In the genomic region with DNA sequence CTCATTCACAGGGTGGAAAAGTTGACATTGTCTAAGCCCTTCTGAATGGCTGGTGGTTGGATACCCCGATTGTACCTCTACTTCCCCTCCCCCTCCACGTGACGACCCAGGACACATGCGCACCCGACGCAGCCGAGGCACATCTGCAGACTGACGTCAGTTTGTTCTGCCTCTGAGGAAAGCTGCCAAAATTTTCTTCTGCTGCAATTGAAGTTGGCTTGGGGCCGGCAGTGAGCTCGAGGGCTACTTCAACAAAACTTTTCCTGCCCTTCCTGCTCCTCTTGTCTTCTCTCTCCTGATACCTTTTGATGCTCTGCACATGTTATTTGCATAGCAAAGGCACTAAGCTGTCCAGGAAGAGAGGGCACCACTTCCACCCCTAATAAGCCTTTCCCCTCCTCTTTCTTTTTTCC, we compare ENCODE assay signal across 8 mouse cellular contexts. TPM values are rescaled to one million over a fixed set of nuclear protein-coding genes. Genes with fewer than 3 reads are reported as not detected.
A peak's percentile ranks its signal among the peaks of the same experiment; 100 is the strongest.
DNase-seq lines count a peak whose midpoint lies in the region; ATAC-seq and TF ChIP-seq lines count a peak whose summit lies in the region.

No protein-coding gene starts in this region.

- no peak for TF ChIP-seq CTCF in heart, postnatal 0 days (IDR thresholded peaks at IDR 0.05; ENCODE audit: low read depth)
- no peak for TF ChIP-seq CTCF in stomach, postnatal 0 days (IDR thresholded peaks at IDR 0.05; ENCODE audit: low read depth)

- H3K9me3 ChIP-seq in forebrain, embryonic 13.5 days (replicated peaks) = no peaks in the 10 kb centered on the region
- no peaks in the 10 kb centered on the region for H3K9me3 ChIP-seq in heart, postnatal 0 days (replicated peaks; ENCODE audit: control insufficient read depth, low read length)
- H3K9me3 ChIP-seq in liver, embryonic 15.5 days (replicated peaks) = no peaks in the 10 kb centered on the region
- H3K9me3 ChIP-seq in neural tube, embryonic 11.5 days (ENCODE audit: control insufficient read depth, low read length) = no peaks in the 10 kb centered on the region
- no peaks in the 10 kb centered on the region for H3K9me3 ChIP-seq in stomach, postnatal 0 days (ENCODE audit: control insufficient read depth, low read length)

- H3K36me3 ChIP-seq in forebrain, embryonic 13.5 days (ENCODE audit: poor library complexity, severe bottlenecking) = no peaks in the 10 kb centered on the region
- no peaks in the 10 kb centered on the region for H3K36me3 ChIP-seq in heart, postnatal 0 days (replicated peaks; ENCODE audit: control insufficient read depth, insufficient read depth, low read length)
- H3K36me3 ChIP-seq in liver, embryonic 15.5 days (replicated peaks) = no peaks in the 10 kb centered on the region
- no peaks in the 10 kb centered on the region for H3K36me3 ChIP-seq in neural tube, embryonic 11.5 days (ENCODE audit: control insufficient read depth, insufficient read depth, low read length)
- H3K36me3 ChIP-seq in stomach, postnatal 0 days (ENCODE audit: control insufficient read depth, insufficient read depth, low read length) = no peaks in the 10 kb centered on the region

- no peaks in the 10 kb centered on the region for H3K27me3 ChIP-seq in forebrain, embryonic 13.5 days
- no peaks in the 10 kb centered on the region for H3K27me3 ChIP-seq in heart, postnatal 0 days (ENCODE audit: control insufficient read depth, insufficient read depth, low read length)
- no peaks in the 10 kb centered on the region for H3K27me3 ChIP-seq in liver, embryonic 15.5 days
- H3K27me3 ChIP-seq in neural tube, embryonic 11.5 days (ENCODE audit: control insufficient read depth, insufficient read depth, low read length) = no peaks in the 10 kb centered on the region
- no peaks in the 10 kb centered on the region for H3K27me3 ChIP-seq in stomach, postnatal 0 days (ENCODE audit: control insufficient read depth, insufficient read depth, low read length)

- H3K4me2 ChIP-seq in forebrain, embryonic 13.5 days = peak overlapping the region; percentile 58
- peak overlapping the region; percentile 83 for H3K4me2 ChIP-seq in heart, postnatal 0 days (ENCODE audit: low read depth, low read length)
- H3K4me2 ChIP-seq in liver, embryonic 15.5 days = peak overlapping the region; percentile 89
- H3K4me2 ChIP-seq in neural tube, embryonic 11.5 days (ENCODE audit: low read depth) = peak overlapping the region; percentile 42
- peak overlapping the region; percentile 74 for H3K4me2 ChIP-seq in stomach, postnatal 0 days (replicated peaks; ENCODE audit: low read depth)

- H3K4me3 ChIP-seq in forebrain, embryonic 13.5 days = peak overlapping the region; percentile 45
- peak overlapping the region; percentile 60 for H3K4me3 ChIP-seq in heart, postnatal 0 days (ENCODE audit: low read depth, low read length)
- H3K4me3 ChIP-seq in liver, embryonic 15.5 days (replicated peaks) = peak overlapping the region; percentile 70
- peak overlapping the region; percentile 43 for H3K4me3 ChIP-seq in neural tube, embryonic 11.5 days (ENCODE audit: low read depth, low read length)
- peak overlapping the region; percentile 53 for H3K4me3 ChIP-seq in stomach, postnatal 0 days (ENCODE audit: low read depth, low read length)

- TF ChIP-seq EP300 in heart, postnatal 0 days (IDR thresholded peaks at IDR 0.05; ENCODE audit: low read depth) = peak; percentile 86; the same call in 1 of the 2 replicates
- no peak for TF ChIP-seq EP300 in stomach, postnatal 0 days (optimal IDR thresholded peaks at IDR 0.05)

- peak; percentile 97 for ATAC-seq in forebrain, embryonic 13.5 days
- ATAC-seq in heart, postnatal 0 days (ENCODE audit: insufficient read depth, low read depth) = peak; percentile 97
- peak; percentile 88 for ATAC-seq in liver, embryonic 15.5 days (ENCODE audit: insufficient read depth)
- ATAC-seq in neural tube, embryonic 11.5 days (ENCODE audit: insufficient read depth, low FRiP score, low TSS enrichment) = peak; percentile 94
- ATAC-seq in stomach, postnatal 0 days (ENCODE audit: low FRiP score, low TSS enrichment) = peak; percentile 96

- peak overlapping the region; percentile 58; the same call in 1 of the 2 replicates for H3K9ac ChIP-seq in forebrain, embryonic 13.5 days
- H3K9ac ChIP-seq in heart, postnatal 0 days (replicated peaks; ENCODE audit: low read depth, low read length) = peak overlapping the region; percentile 71
- H3K9ac ChIP-seq in liver, embryonic 15.5 days = peak overlapping the region; percentile 54
- no peak overlapping the region for H3K9ac ChIP-seq in neural tube, embryonic 11.5 days (ENCODE audit: low read length)
- no peak overlapping the region for H3K9ac ChIP-seq in stomach, postnatal 0 days (ENCODE audit: low read length)

- WGBS in forebrain, embryonic 13.5 days = 0% methylated on average over 10 of the region's 10 CpGs
- WGBS in heart, postnatal 0 days = 1% methylated on average over 10 of the region's 10 CpGs
- 0% methylated on average over 10 of the region's 10 CpGs for WGBS in liver, embryonic 15.5 days (ENCODE audit: insufficient replicate concordance)
- WGBS in neural tube, embryonic 11.5 days = 1% methylated on average over 10 of the region's 10 CpGs
- WGBS in stomach, postnatal 0 days = under 1% methylated on average over 10 of the region's 10 CpGs

- peak; percentile 74 for DNase-seq in ES-CJ7 (ENCODE audit: low read depth, low spot score)
- DNase-seq in cerebellum, adult 11 months = peak; percentile 53
- DNase-seq in heart, postnatal 0 days (ENCODE audit: low spot score) = peak; percentile 99
- peak; percentile 94 to 97 for DNase-seq in kidney, postnatal 36 days
- peak; percentile 89 for DNase-seq in neural tube, embryonic 11.5 days (ENCODE audit: low spot score)
- DNase-seq in stomach, postnatal 0 days (ENCODE audit: low spot score) = peak; percentile 82

- H3K27ac ChIP-seq in forebrain, embryonic 13.5 days = peak overlapping the region; percentile 69
- H3K27ac ChIP-seq in heart, postnatal 0 days (ENCODE audit: low read depth) = peak overlapping the region; percentile 93
- H3K27ac ChIP-seq in liver, embryonic 15.5 days (replicated peaks) = peak overlapping the region; percentile 69
- no peak overlapping the region for H3K27ac ChIP-seq in neural tube, embryonic 11.5 days (ENCODE audit: low read depth, low read length)
- peak overlapping the region; percentile 73 for H3K27ac ChIP-seq in stomach, postnatal 0 days (replicated peaks)

- peaks cover 15% of the 10 kb centered on the region for H3K4me1 ChIP-seq in forebrain, embryonic 13.5 days
- H3K4me1 ChIP-seq in heart, postnatal 0 days (ENCODE audit: control insufficient read depth, insufficient read depth) = peaks cover 4% of the 10 kb centered on the region
- H3K4me1 ChIP-seq in liver, embryonic 15.5 days (replicated peaks) = peaks cover 26% of the 10 kb centered on the region
- H3K4me1 ChIP-seq in neural tube, embryonic 11.5 days (ENCODE audit: control insufficient read depth, insufficient read depth, low read length) = no peaks in the 10 kb centered on the region; the same call in 1 of the 2 replicates
- no peaks in the 10 kb centered on the region for H3K4me1 ChIP-seq in stomach, postnatal 0 days (replicated peaks; ENCODE audit: control insufficient read depth, insufficient read depth)

RNA-seq across cellular contexts. Expression of gene Adamts6, which starts 0.7 kb away (rescaled TPM):
- 2.2 and 2.8 TPM in 2 replicates for polyA plus RNA-seq in forebrain, embryonic 13.5 days (2015; fragmentation: Nextera tagmentation; extraction: Ambion mirVana)
- total RNA-seq in heart, postnatal 0 days (2014; rRNA removed; ENCODE audit: low replicate concordance) = 20.6 and 21.8 TPM in 2 replicates
- 2.0 and 2.7 TPM in 2 replicates for polyA plus RNA-seq in heart, postnatal 0 days (2015; fragmentation: Nextera tagmentation; extraction: Ambion mirVana)
- 0.17 and 0.28 TPM in 2 replicates for polyA plus RNA-seq in liver, embryonic 15.5 days (2015; fragmentation: Nextera tagmentation; extraction: Ambion mirVana)
- polyA plus RNA-seq in neural tube, embryonic 11.5 days (2014; fragmentation: Nextera tagmentation; extraction: Ambion mirVana) = 2.6 and 3.1 TPM in 2 replicates
- polyA plus RNA-seq in stomach, postnatal 0 days (2015; fragmentation: Nextera tagmentation; extraction: Ambion mirVana) = 0.56 and 0.78 TPM in 2 replicates

RNA-seq across cellular contexts. Expression of gene Ppwd1, which starts 58.3 kb away (rescaled TPM):
- 13.6 and 14.3 TPM in 2 replicates for polyA plus RNA-seq in forebrain, embryonic 13.5 days (2015; fragmentation: Nextera tagmentation; extraction: Ambion mirVana)
- 2.1 and 4.8 TPM in 2 replicates for total RNA-seq in heart, postnatal 0 days (2014; rRNA removed; ENCODE audit: low replicate concordance)
- polyA plus RNA-seq in heart, postnatal 0 days (2015; fragmentation: Nextera tagmentation; extraction: Ambion mirVana) = 5.4 and 5.8 TPM in 2 replicates
- 9.0 and 9.2 TPM in 2 replicates for polyA plus RNA-seq in liver, embryonic 15.5 days (2015; fragmentation: Nextera tagmentation; extraction: Ambion mirVana)
- 15.5 and 16.4 TPM in 2 replicates for polyA plus RNA-seq in neural tube, embryonic 11.5 days (2014; fragmentation: Nextera tagmentation; extraction: Ambion mirVana)
- 6.1 TPM in 2 replicates for polyA plus RNA-seq in stomach, postnatal 0 days (2015; fragmentation: Nextera tagmentation; extraction: Ambion mirVana)

RNA-seq across cellular contexts. Expression of gene Cenpk, which starts 58.5 kb away (rescaled TPM):
- polyA plus RNA-seq in forebrain, embryonic 13.5 days (2015; fragmentation: Nextera tagmentation; extraction: Ambion mirVana) = 67.1 and 74.6 TPM in 2 replicates
- total RNA-seq in heart, postnatal 0 days (2014; rRNA removed; ENCODE audit: low replicate concordance) = 0.19 and 4.5 TPM in 2 replicates
- 17.3 and 18.2 TPM in 2 replicates for polyA plus RNA-seq in heart, postnatal 0 days (2015; fragmentation: Nextera tagmentation; extraction: Ambion mirVana)
- 52.7 and 65.2 TPM in 2 replicates for polyA plus RNA-seq in liver, embryonic 15.5 days (2015; fragmentation: Nextera tagmentation; extraction: Ambion mirVana)
- polyA plus RNA-seq in neural tube, embryonic 11.5 days (2014; fragmentation: Nextera tagmentation; extraction: Ambion mirVana) = 54.7 and 61.5 TPM in 2 replicates
- polyA plus RNA-seq in stomach, postnatal 0 days (2015; fragmentation: Nextera tagmentation; extraction: Ambion mirVana) = 23.1 and 27.5 TPM in 2 replicates

Comparison
In these comparisons a context has a peak if more than half of its experiments do, and no peak if none do; other contexts are left out.
1. H3K9ac ChIP-seq: peak in forebrain, embryonic 13.5 days (single experiment), heart, postnatal 0 days (single experiment) and liver, embryonic 15.5 days (single experiment); none in neural tube, embryonic 11.5 days (single experiment) and stomach, postnatal 0 days (single experiment).
2. Peak in every context shown above with its lines, with median percentiles within 50 percentile points of each other: DNase-seq, ATAC-seq, H3K4me2 ChIP-seq and H3K4me3 ChIP-seq.